Mouse (Mus musculus) liver, adult 2 months (tissue): ENCODE measurements at regions not wholly inside any gene's neighbourhood (a gene's known extent, or its start where the extent isn't known, plus 50 kb on each side); places are given as distances from the start of the nearest gene placed in this dataset.

ENCODE experiments used
- CTCF ChIP-seq: fragments of 200-500 bp; IDR thresholded peaks from 2 replicates; pipeline ENCODE4 v1.5.1; 2011; ENCODE audit warnings: low read depth, low read length, control low read depth
- POLR2A ChIP-seq: fragments of 200-500 bp; IDR thresholded peaks from 2 replicates; pipeline ENCODE4 v1.6.1; 2011; ENCODE audit warnings: low read length, control low read depth; ENCODE audit not compliant: insufficient read depth; ENCODE audit errors: extremely low read depth

DNA sequence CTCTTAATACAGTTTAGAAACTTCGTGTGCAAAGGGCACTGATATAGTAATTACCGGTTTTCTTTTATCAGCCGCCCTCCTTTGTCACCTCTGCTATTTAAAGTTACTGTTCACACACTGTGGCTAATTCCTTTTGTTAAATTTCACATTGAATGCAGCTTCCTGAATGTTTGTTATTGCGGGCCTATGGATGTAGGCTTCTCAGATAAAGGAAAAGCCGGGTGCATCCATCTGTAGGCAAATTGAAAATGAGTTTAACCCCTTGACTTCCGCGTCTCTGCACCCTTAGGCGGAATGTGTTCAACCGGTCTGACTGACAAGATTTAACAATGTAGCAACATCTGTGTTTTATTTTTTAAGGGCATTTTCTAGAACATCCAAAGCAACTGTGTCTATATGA, 93.6 kb upstream of the Pabpc6 start:
- TF ChIP-seq CTCF (no peak), POLR2A (no peak)
